Mouse (Mus musculus): ENCODE data around the gene Frmpd1. TPM values are rescaled to one million over a fixed set of nuclear protein-coding genes. Genes with fewer than 3 reads are reported as not detected.
A peak's percentile ranks its signal among the peaks of the same experiment; 100 is the strongest.

Frmpd1 gene
- polyA plus RNA-seq, 1 experiment from 2014 or later: 0.27 TPM

DNA sequence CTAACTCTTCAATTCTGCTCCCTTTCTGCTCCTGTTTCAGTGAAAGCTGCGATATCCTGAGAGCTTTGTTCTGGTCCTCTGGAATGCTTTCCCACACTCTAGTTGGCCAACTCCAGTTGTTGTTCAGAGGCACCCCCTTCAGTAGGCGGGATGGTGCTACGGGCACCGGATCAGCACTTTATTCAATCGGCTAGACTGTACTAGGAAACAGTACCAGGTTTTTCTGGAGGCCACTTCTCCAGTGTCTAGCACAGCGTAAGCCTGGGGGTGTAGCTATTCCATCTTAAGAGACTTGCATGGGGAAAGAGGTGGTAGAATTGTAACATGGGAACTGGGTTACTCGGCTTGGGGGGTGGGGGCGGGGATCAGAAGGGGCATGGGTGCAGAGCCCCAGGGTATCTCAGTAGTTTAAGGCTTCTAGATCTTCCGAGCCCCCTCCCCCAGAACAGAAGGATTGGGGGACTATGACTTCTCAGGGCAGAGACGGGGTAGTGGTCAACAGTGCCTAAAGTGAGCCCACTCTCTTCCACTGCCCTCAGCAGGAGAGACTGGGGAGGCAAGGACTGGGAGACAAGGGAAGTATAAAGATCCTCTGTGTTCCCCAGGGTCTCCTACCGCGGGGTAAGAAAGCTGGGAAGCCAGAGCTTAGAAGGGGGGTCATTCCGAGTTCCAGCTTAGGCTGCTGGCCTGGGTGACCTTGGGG lies 706 bp upstream of the Frmpd1 start:
- no peaks in the 10 kb centered on the region for H3K9me3 ChIP-seq (replicated peaks)
- peaks cover 15% of the 10 kb centered on the region for H3K4me1 ChIP-seq
- peaks cover 91% of the 10 kb centered on the region for H3K27me3 ChIP-seq (replicated peaks)
- H3K4me3 ChIP-seq: peak overlapping the region; percentile 60
- H3K4me2 ChIP-seq: peak overlapping the region; percentile 93
- peak; percentile 4; the same call in 1 of the 2 replicates for ATAC-seq
- H3K27ac ChIP-seq: no peak overlapping the region
- H3K9ac ChIP-seq: peak overlapping the region; percentile 55; the same call in 1 of the 2 replicates
- no peaks in the 10 kb centered on the region for H3K36me3 ChIP-seq
- WGBS (ENCODE audit: insufficient replicate concordance): 32% methylated on average over 13 of the region's 13 CpGs

DNA sequence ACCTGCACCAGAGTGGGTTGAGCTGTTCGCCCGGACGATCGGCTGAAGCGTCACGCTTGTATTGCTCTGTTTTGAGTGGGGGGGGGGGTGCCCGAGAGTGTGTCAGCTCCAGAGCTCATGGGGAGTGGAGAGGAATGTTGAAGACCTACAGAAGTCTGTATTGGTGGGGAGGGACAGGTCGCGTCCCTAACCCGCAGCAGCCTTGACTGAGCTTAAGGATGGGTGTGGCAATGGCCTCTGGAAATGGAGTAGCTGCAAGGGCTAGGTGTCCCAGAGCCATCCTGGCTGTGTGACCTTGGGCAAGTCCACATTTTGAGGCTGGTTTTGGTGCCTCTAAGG lies 625 bp downstream of the Frmpd1 start:
- peak overlapping the region; percentile 60 for H3K4me3 ChIP-seq
- 4% methylated on average over 10 of the region's 10 CpGs for WGBS (ENCODE audit: insufficient replicate concordance)
- H3K4me2 ChIP-seq: peak overlapping the region; percentile 93
- H3K27me3 ChIP-seq (replicated peaks): peaks cover 88% of the 10 kb centered on the region
- H3K36me3 ChIP-seq: no peaks in the 10 kb centered on the region
- ATAC-seq: no peak
- peak overlapping the region; percentile 55; the same call in 1 of the 2 replicates for H3K9ac ChIP-seq
- no peak overlapping the region for H3K27ac ChIP-seq
- H3K4me1 ChIP-seq: peaks cover 15% of the 10 kb centered on the region
- no peaks in the 10 kb centered on the region for H3K9me3 ChIP-seq (replicated peaks)

DNA sequence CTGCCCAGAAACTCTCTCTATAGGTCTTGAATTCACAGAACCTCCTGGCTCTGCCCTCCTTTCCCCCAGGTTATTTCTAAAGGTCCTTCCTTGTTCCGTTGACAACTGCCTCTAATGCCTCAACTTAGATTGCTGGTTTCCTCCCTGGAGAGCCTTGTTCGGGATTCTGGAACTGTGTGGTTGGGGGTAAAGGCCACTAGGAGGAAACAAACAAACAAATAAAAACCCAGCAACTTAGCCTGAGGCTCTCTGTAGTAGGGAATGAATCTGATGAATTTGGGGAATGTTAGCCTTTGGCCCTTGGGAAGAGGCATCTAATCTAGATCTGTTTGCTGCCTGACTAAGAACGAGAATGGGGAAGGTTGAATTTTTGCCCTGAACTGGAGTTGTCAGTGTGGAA lies 13.6 kb downstream of the Frmpd1 start:
- H3K27ac ChIP-seq: no peak overlapping the region
- WGBS (ENCODE audit: insufficient replicate concordance): 43% methylated on average over 3 of the region's 3 CpGs
- no peaks in the 10 kb centered on the region for H3K27me3 ChIP-seq (replicated peaks)
- H3K9me3 ChIP-seq (replicated peaks): no peaks in the 10 kb centered on the region
- H3K4me2 ChIP-seq: no peak overlapping the region
- H3K36me3 ChIP-seq: no peaks in the 10 kb centered on the region
- no peaks in the 10 kb centered on the region for H3K4me1 ChIP-seq
- no peak overlapping the region for H3K4me3 ChIP-seq
- no peak overlapping the region for H3K9ac ChIP-seq
- no peak for ATAC-seq

DNA sequence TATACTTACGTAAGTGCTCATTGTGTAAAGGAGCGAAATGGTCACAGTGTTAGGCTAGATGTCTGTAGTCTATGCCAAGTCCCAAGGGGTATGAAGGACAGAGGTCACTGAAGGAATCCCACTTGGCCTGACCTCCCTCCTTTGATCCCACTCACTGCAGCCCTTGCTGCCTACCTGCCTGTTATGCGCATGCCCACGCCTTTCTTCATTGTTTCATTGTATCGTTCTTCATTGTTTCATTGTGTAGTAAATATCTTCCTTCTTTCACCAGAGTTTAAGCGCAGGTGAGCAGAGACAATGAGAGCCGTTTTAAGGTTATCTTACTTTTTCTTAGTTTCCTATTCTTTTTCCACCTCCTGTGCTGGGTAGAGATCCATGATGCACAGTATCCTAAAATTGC lies 18.6 kb downstream of the Frmpd1 start:
- Histone ChIP-seq H3K9me3 (replicated peaks) (no peaks in the 10 kb centered on the region), H3K4me3 (no peak overlapping the region), H3K36me3 (no peaks in the 10 kb centered on the region), H3K27ac (no peak overlapping the region), H3K27me3 (replicated peaks) (peaks cover 12% of the 10 kb centered on the region; the same call in 1 of the 2 replicates), H3K4me1 (no peaks in the 10 kb centered on the region), H3K4me2 (no peak overlapping the region), H3K9ac (no peak overlapping the region)
- ATAC-seq: no peak
- WGBS (ENCODE audit: insufficient replicate concordance): 77% methylated on average over 7 of the region's 7 CpGs

DNA sequence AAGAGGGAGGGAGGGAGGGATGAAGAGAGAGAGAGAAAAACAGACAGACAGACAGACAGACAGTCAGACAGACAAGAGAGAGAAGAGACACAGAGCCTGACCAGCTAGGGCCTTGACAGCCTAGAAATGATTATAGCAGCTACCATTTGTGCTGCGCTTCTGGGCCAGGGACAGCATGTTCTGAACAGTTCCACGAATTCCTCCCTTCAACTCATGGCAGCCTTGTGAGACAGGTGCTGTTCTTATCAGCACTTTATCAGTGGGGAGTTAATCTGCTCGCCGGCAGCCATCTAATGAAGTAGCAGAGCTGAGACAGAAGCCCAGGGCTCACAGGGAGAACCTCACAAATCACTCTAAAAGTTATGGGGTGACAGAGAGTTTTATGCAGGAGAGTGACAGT lies 22.8 kb downstream of the Frmpd1 start:
- Histone ChIP-seq H3K9me3 (replicated peaks) (no peaks in the 10 kb centered on the region), H3K4me3 (no peak overlapping the region), H3K4me2 (no peak overlapping the region), H3K27ac (no peak overlapping the region), H3K27me3 (replicated peaks) (peaks cover 12% of the 10 kb centered on the region; the same call in 1 of the 2 replicates), H3K9ac (no peak overlapping the region), H3K4me1 (peaks cover 4% of the 10 kb centered on the region), H3K36me3 (no peaks in the 10 kb centered on the region)
- no peak for ATAC-seq
- 41% methylated on average over 4 of the region's 4 CpGs for WGBS (ENCODE audit: insufficient replicate concordance)

DNA sequence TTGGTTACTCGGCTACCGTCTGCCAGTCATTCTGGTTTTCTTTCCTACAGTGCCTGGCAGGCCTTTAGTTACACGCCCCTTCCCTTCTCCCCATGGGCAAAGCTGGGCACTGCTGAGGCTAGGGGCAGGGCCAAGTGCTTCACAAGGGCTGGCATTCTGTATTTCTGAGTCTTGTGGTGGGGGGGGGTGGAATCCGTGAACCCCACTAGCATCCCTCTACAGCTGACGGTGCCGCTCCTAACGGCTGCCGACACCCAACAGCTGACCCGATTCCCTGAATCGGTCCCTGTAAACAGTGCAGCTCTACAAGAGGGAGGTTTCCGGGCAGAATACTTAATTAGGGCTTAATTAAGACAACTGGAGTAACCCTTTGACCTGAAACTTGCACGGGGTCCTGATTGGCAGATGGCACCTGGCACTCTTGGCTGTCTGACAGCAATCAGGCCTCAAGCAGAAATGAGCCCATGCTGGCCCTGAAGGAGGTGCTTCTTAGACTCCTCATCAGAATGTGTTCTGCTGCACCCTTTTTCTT lies 24.2 kb downstream of the Frmpd1 start:
- Histone ChIP-seq H3K27me3 (replicated peaks) (peaks cover 12% of the 10 kb centered on the region; the same call in 1 of the 2 replicates), H3K4me3 (no peak overlapping the region), H3K27ac (no peak overlapping the region), H3K9ac (no peak overlapping the region), H3K4me1 (peaks cover 10% of the 10 kb centered on the region), H3K36me3 (no peaks in the 10 kb centered on the region), H3K9me3 (replicated peaks) (no peaks in the 10 kb centered on the region), H3K4me2 (no peak overlapping the region)
- 77% methylated on average over 12 of the region's 12 CpGs for WGBS (ENCODE audit: insufficient replicate concordance)
- ATAC-seq: no peak

DNA sequence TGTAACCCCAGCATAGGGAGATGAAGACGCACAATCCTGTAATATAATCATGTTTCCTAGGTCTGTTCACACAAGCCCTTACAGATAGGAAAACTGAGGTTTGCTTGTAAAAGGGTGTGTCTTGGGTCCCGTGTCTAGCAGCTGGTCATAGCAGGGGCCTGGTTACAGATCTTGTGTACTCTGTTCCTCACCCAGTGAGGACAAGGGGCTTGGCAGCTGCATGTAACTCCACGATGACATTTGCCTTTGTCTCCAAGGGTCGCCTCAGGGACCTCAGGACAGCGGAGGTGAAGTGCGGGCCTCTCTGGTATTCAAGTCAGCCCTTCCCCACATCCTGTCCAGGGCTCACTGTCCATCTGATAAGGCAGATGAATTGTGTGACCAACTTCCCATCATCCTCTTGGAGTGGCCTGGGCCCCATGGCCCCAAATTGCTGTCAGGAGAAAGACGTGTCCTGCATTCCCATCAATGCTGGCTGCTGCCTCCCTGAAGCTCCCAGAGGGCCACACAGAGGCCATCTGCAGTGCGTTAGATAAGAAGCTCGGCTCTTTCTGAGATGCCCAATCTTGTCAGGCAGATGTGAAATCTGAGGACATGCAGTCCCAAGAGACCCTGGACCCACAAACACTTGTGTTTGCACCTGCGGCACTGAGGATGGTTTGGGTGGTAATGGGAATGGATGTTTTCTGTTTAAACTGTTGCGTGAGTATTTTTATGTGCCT lies 27.8 kb downstream of the Frmpd1 start:
- no peaks in the 10 kb centered on the region for H3K9me3 ChIP-seq (replicated peaks)
- H3K4me3 ChIP-seq: no peak overlapping the region
- no peak overlapping the region for H3K27ac ChIP-seq
- WGBS (ENCODE audit: insufficient replicate concordance): 23% methylated on average over 11 of the region's 11 CpGs
- H3K4me2 ChIP-seq: no peak overlapping the region
- peaks cover 13% of the 10 kb centered on the region; the same call in 1 of the 2 replicates for H3K27me3 ChIP-seq (replicated peaks)
- H3K9ac ChIP-seq: no peak overlapping the region
- H3K4me1 ChIP-seq: peaks cover 10% of the 10 kb centered on the region
- 0 out of 2 replicates have a peak, but pooled peaks have one; percentile 13 for ATAC-seq
- no peaks in the 10 kb centered on the region for H3K36me3 ChIP-seq

DNA sequence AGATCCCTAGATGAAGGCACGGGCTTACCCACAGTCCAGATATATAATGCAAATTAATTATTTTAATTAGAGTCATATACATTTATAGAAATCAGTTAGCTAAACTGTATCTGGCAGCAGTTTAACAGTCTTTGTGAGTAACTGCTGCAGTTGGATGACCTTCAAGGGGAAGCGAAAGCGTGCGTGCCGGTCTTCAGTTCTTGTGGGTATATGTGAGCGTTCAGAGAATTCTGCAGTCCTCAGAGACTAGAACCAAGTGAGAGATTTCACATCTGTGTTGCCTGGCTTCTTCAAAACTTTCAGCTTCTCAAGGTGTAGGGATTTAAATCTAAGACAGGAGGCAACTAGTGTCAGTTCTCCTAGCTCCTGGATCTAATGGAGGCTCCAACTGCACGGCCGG lies 35.3 kb downstream of the Frmpd1 start:
- Histone ChIP-seq H3K9me3 (replicated peaks) (no peaks in the 10 kb centered on the region), H3K9ac (no peak overlapping the region), H3K4me1 (no peaks in the 10 kb centered on the region), H3K27ac (no peak overlapping the region), H3K4me3 (no peak overlapping the region), H3K27me3 (replicated peaks) (peaks cover 11% of the 10 kb centered on the region; the same call in 1 of the 2 replicates), H3K36me3 (no peaks in the 10 kb centered on the region), H3K4me2 (no peak overlapping the region)
- 84% methylated on average over 8 of the region's 8 CpGs for WGBS (ENCODE audit: insufficient replicate concordance)
- no peak for ATAC-seq

DNA sequence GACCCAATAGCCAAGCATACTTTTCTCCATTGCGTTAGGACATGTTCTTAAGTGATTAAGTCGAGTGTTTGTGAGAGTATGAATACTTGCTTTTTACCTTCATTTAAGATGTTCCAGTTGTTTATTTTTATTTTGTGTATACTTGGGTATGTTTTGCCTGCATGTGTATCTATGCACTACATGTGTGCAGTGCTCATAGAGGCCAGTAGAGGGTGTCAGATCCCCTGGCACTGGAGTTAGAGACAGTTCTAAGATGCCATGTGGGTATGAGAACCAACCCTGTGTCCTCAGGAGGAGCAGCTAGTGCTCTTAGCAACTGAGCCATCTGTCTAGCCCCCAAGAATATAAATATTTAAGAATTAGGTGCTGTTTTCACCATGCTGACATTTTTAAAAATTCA lies 37.7 kb downstream of the Frmpd1 start:
- 64% methylated on average over 2 of the region's 2 CpGs for WGBS (ENCODE audit: insufficient replicate concordance)
- Histone ChIP-seq H3K27ac (no peak overlapping the region), H3K27me3 (replicated peaks) (peaks cover 6% of the 10 kb centered on the region; the same call in 1 of the 2 replicates), H3K4me2 (no peak overlapping the region), H3K9ac (no peak overlapping the region), H3K9me3 (replicated peaks) (no peaks in the 10 kb centered on the region), H3K36me3 (no peaks in the 10 kb centered on the region), H3K4me1 (no peaks in the 10 kb centered on the region), H3K4me3 (no peak overlapping the region)
- no peak for ATAC-seq

DNA sequence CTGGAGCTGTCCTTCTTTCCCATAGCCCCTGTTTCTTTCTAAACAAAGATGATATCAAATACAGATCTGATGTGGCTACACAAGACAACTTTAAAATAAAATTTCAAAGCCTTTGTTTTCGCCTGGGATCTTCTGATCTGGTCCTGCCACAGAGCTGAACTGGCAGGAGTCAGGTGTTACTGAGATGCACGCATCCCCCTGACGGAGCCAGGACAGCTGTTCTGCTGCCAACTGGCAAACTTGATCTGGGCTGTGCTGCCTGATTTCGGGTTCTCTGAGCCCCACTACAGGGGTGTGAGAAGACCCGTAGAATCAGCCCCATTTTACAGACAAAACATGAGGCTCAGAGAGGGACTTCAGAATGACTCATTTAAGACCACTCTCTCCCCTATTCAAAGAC lies 45.6 kb downstream of the Frmpd1 start:
- Histone ChIP-seq H3K27ac (no peak overlapping the region), H3K9ac (no peak overlapping the region), H3K4me1 (no peaks in the 10 kb centered on the region), H3K9me3 (replicated peaks) (no peaks in the 10 kb centered on the region), H3K27me3 (replicated peaks) (no peaks in the 10 kb centered on the region), H3K4me3 (no peak overlapping the region), H3K36me3 (no peaks in the 10 kb centered on the region), H3K4me2 (no peak overlapping the region)
- no peak for ATAC-seq
- 60% methylated on average over 5 of the region's 5 CpGs for WGBS (ENCODE audit: insufficient replicate concordance)

DNA sequence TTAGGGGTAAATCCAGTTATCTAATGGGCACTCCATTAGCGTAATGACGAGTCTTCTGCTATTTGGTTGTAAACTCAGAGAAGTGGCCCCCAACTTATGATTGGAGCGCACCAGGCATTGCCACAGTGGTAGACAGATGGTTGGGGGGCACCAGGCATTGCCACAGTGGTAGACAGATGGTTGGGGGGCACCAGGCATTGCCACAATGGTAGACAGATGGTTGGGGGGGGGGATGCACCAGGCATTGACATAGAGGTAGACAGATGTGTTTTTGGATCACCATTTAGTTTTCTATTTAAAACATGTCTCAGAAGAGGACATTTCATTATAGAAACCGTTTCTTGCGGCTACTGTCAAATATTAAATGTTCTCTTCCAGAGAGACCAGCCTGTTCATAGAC lies 53.6 kb downstream of the Frmpd1 start:
- WGBS (ENCODE audit: insufficient replicate concordance): 82% methylated on average over 5 of the region's 5 CpGs
- H3K9ac ChIP-seq: no peak overlapping the region
- H3K4me1 ChIP-seq: peaks cover 23% of the 10 kb centered on the region
- no peaks in the 10 kb centered on the region for H3K36me3 ChIP-seq
- H3K27ac ChIP-seq: no peak overlapping the region
- ATAC-seq: no peak
- H3K4me3 ChIP-seq: no peak overlapping the region
- H3K4me2 ChIP-seq: no peak overlapping the region
- no peaks in the 10 kb centered on the region for H3K27me3 ChIP-seq (replicated peaks)
- no peaks in the 10 kb centered on the region for H3K9me3 ChIP-seq (replicated peaks)

DNA sequence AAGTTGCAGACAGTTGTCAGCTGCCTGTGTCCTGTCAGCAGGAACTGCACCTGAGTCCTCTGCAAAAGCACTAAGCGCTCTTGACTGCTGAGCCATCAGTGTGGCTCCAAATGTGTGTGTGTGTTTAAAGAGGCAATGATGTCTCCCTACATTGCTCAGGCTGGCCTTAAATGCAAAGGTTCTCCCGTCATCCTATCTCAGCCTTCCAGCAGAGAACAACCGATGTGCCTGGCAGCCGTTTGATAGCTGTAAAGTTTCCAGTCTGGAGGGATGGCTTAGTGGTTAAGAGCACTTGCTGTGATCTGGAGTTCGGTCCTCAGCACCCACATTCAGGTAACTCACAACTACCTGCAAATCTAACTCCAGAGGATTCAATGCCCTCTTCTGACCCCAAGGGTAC lies 56.7 kb downstream of the Frmpd1 start:
- WGBS (ENCODE audit: insufficient replicate concordance): 39% methylated on average over 5 of the region's 5 CpGs
- ATAC-seq: peak; percentile 50; the same call in 1 of the 2 replicates
- no peaks in the 10 kb centered on the region for H3K27me3 ChIP-seq (replicated peaks)

More for the DNA sequence above, 56.7 kb downstream of the Frmpd1 start:
- no peak overlapping the region for H3K27ac ChIP-seq
- H3K4me3 ChIP-seq: no peak overlapping the region
- no peak overlapping the region for H3K9ac ChIP-seq
- no peaks in the 10 kb centered on the region for H3K36me3 ChIP-seq
- H3K4me2 ChIP-seq: no peak overlapping the region
- H3K9me3 ChIP-seq (replicated peaks): no peaks in the 10 kb centered on the region
- H3K4me1 ChIP-seq: peaks cover 36% of the 10 kb centered on the region
